Mouse (Mus musculus) midbrain, postnatal 0 days (tissue): Measurements from ENCODE around the gene Gse1. TPM values are rescaled to one million over a fixed set of nuclear protein-coding genes. Genes with fewer than 3 reads are reported as not detected.

Experiments used
- ATAC-seq: fragments of 200-750 bp; cut with Nextera tagmentation; 2 replicates; pipeline ENCODE4 v1.8.0; 2017; ENCODE audit warnings: moderate number of reproducible peaks, mild to moderate bottlenecking, moderate TSS enrichment, moderate library complexity; ENCODE audit not compliant: low FRiP score
- DNase-seq: peaks from one replicate; pipeline ENCODE4 v3.0.0-alpha.2; 2015; ENCODE audit warnings: low spot score
- H3K27ac ChIP-seq: fragments of 300-500 bp; sonication (generic); 2 replicates; pipeline ENCODE4 v1.5.1; 2014; ENCODE audit warnings: low read depth, mild to moderate bottlenecking, low read length, mixed read lengths
- H3K27me3 ChIP-seq: fragments of 300-500 bp; sonication (generic); 2 replicates; pipeline ENCODE4 v1.6.1; 2014; ENCODE audit warnings: low read length, control low read depth, mixed read lengths; ENCODE audit not compliant: insufficient read depth
- H3K36me3 ChIP-seq: fragments of 300-500 bp; sonication (generic); 2 replicates; pipeline ENCODE4 v1.6.1; 2014; ENCODE audit warnings: low read length, control low read depth, mixed read lengths; ENCODE audit not compliant: insufficient read depth
- H3K4me1 ChIP-seq: fragments of 300-500 bp; sonication (generic); 2 replicates; pipeline ENCODE4 v1.6.1; 2014; ENCODE audit warnings: mild to moderate bottlenecking, control low read depth, antibody characterized with exemption, low read length, mixed read lengths; ENCODE audit not compliant: insufficient read depth
- H3K4me2 ChIP-seq: fragments of 300-500 bp; sonication (generic); 2 replicates; pipeline ENCODE4 v1.6.1; 2014; ENCODE audit warnings: low read depth, mild to moderate bottlenecking, low read length, mixed read lengths; ENCODE audit not compliant: poor library complexity, severe bottlenecking
- H3K4me3 ChIP-seq: fragments of 300-500 bp; sonication (generic); 2 replicates; pipeline ENCODE4 v1.5.1; 2014; ENCODE audit warnings: low read depth, mild to moderate bottlenecking, low read length, moderate library complexity
- H3K9ac ChIP-seq: fragments of 300-500 bp; sonication (generic); replicated peaks from 2 replicates; pipeline ENCODE4 v1.6.1; 2014; ENCODE audit warnings: mild to moderate bottlenecking, low read length, moderate library complexity, mixed read lengths; ENCODE audit not compliant: poor library complexity, severe bottlenecking
- H3K9me3 ChIP-seq: fragments of 300-500 bp; sonication (generic); 2 replicates; pipeline ENCODE4 v1.6.1; 2016; ENCODE audit warnings: low read length, control low read depth
- CTCF ChIP-seq: IDR thresholded peaks from 2 replicates; pipeline ENCODE4 v1.5.1; 2016; ENCODE audit warnings: antibody characterized with exemption, mild to moderate bottlenecking
- WGBS: fragments of 180-500 bp; shearing (Covaris S2); extraction: QIAGEN DNeasy Blood & Tissue Kit; methylation state at CpG from one replicate; pipeline ENCODE4 v1.1.7; 2014; 5-methylcytosine and 5-hydroxymethylcytosine counted together
- polyA plus RNA-seq: library from polyadenylated mRNA; unstranded; fragments of >200 nt; fragmentation: Nextera tagmentation; extraction: Ambion mirVana; gene quantifications from 2 replicates; pipeline ENCODE4 v1.2.1, GENCODE M21; 2015
- total RNA-seq: library from RNA; depleted of rRNA; stranded (reverse); fragments of >200 nt; gene quantifications from 2 replicates; pipeline ENCODE4 v1.2.3, GENCODE M21; 2014

Gene Gse1
- total and polyA plus RNA-seq, 2 experiments from 2014 or later = 12.4 to 51.3 TPM

GRCm38 (mm10) chr8:120544155-120544554 is 315.9 kb downstream of the Gse1 start:
- no peaks in the 10 kb centered on the region for H3K36me3 ChIP-seq
- no peaks in the 10 kb centered on the region for H3K27me3 ChIP-seq
- 90% methylated on average over 5 of the region's 5 CpGs for WGBS
- no peak overlapping the region for H3K4me3 ChIP-seq
- TF ChIP-seq CTCF = no peak
- no peaks in the 10 kb centered on the region for H3K9me3 ChIP-seq
- no peak overlapping the region for H3K27ac ChIP-seq
- no peak overlapping the region for H3K9ac ChIP-seq
- DNase-seq (no peak), ATAC-seq (no peak)
- H3K4me2 ChIP-seq = no peak overlapping the region
- H3K4me1 ChIP-seq = peaks cover 34% of the 10 kb centered on the region; the same call in 1 of the 2 replicates

GRCm38 (mm10) chr8:120547562-120547961 is 319.3 kb downstream of the Gse1 start:
- no peak for DNase-seq
- TF ChIP-seq CTCF = no peak
- no peak overlapping the region for H3K4me3 ChIP-seq
- no peaks in the 10 kb centered on the region for H3K9me3 ChIP-seq
- no peak overlapping the region for H3K9ac ChIP-seq
- no peak overlapping the region for H3K4me2 ChIP-seq
- H3K4me1 ChIP-seq = peaks cover 48% of the 10 kb centered on the region
- ATAC-seq = no peak
- no peaks in the 10 kb centered on the region for H3K36me3 ChIP-seq
- no peaks in the 10 kb centered on the region for H3K27me3 ChIP-seq
- H3K27ac ChIP-seq = no peak overlapping the region
- 76% methylated on average over 9 of the region's 9 CpGs for WGBS

GRCm38 (mm10) chr8:120548313-120548761 is 320.1 kb downstream of the Gse1 start:
- ATAC-seq (no peak), DNase-seq (peak; percentile 54)
- no peaks in the 10 kb centered on the region; the same call in 1 of the 2 replicates for H3K36me3 ChIP-seq
- H3K4me2 ChIP-seq = no peak overlapping the region; the same call in 1 of the 2 replicates
- no peak for TF ChIP-seq CTCF
- peaks cover 47% of the 10 kb centered on the region for H3K4me1 ChIP-seq
- 42% methylated on average over 16 of the region's 16 CpGs for WGBS
- H3K27me3 ChIP-seq = no peaks in the 10 kb centered on the region
- H3K4me3 ChIP-seq = no peak overlapping the region
- no peaks in the 10 kb centered on the region for H3K9me3 ChIP-seq
- peak overlapping the region; percentile 43 for H3K27ac ChIP-seq
- no peak overlapping the region for H3K9ac ChIP-seq

- H3K27ac ChIP-seq = peak overlapping the region; percentile 72
- H3K9ac ChIP-seq = peak overlapping the region; percentile 46
- H3K9me3 ChIP-seq = no peaks in the 10 kb centered on the region
- peak overlapping the region; percentile 45 for H3K4me2 ChIP-seq
- 8% methylated on average over 25 of the region's 25 CpGs for WGBS
- peak; percentile 59 for DNase-seq
- H3K4me3 ChIP-seq = 0 out of 2 replicates have a peak overlapping the region, but pooled peaks have one; percentile 2
- TF ChIP-seq CTCF = no peak
- no peaks in the 10 kb centered on the region for H3K27me3 ChIP-seq
- no peaks in the 10 kb centered on the region; the same call in 1 of the 2 replicates for H3K36me3 ChIP-seq
- ATAC-seq = 0 out of 2 replicates have a peak, but pooled peaks have one; percentile 18
- H3K4me1 ChIP-seq = peaks cover 47% of the 10 kb centered on the region
These were observed 321.2 kb downstream of the Gse1 start for GRCm38 (mm10) chr8:120549321-120549921.

- peaks cover 3% of the 10 kb centered on the region; the same call in 1 of the 2 replicates for H3K36me3 ChIP-seq
- H3K27ac ChIP-seq = peak overlapping the region; percentile 72
- H3K9me3 ChIP-seq = no peaks in the 10 kb centered on the region
- H3K9ac ChIP-seq = peak overlapping the region; percentile 46
- peaks cover 47% of the 10 kb centered on the region for H3K4me1 ChIP-seq
- 20% methylated on average over 11 of the region's 11 CpGs for WGBS
- ATAC-seq (0 out of 2 replicates have a peak, but pooled peaks have one; percentile 8), DNase-seq (peak; percentile 55)
- peak overlapping the region; percentile 45 for H3K4me2 ChIP-seq
- no peak for TF ChIP-seq CTCF
- no peaks in the 10 kb centered on the region for H3K27me3 ChIP-seq
- H3K4me3 ChIP-seq = no peak overlapping the region
These were observed 321.7 kb downstream of the Gse1 start for GRCm38 (mm10) chr8:120549922-120550321.

GRCm38 (mm10) chr8:120550430-120550829 is 322.2 kb downstream of the Gse1 start:
- Histone ChIP-seq H3K27me3 (no peaks in the 10 kb centered on the region), H3K9ac (0 out of 2 replicates have a peak overlapping the region, but pooled peaks have one; percentile 13), H3K27ac (peak overlapping the region; percentile 72), H3K4me3 (no peak overlapping the region), H3K36me3 (peaks cover 3% of the 10 kb centered on the region; the same call in 1 of the 2 replicates), H3K4me1 (peaks cover 47% of the 10 kb centered on the region), H3K4me2 (peak overlapping the region; percentile 45; the same call in 1 of the 2 replicates), H3K9me3 (no peaks in the 10 kb centered on the region)
- DNase-seq = peak; percentile 41
- no peak for TF ChIP-seq CTCF
- ATAC-seq = no peak
- 36% methylated on average over 12 of the region's 12 CpGs for WGBS
